Mouse (Mus musculus) cortical plate, adult 2 months (tissue): ENCODE data around the gene Gstk1.

ENCODE experiments used
- CTCF ChIP-seq: fragments of 200-500 bp; IDR thresholded peaks from 2 replicates; pipeline ENCODE4 v1.5.1; 2011; ENCODE audit warnings: mild to moderate bottlenecking, control low read depth, low read length; ENCODE audit not compliant: insufficient read depth; ENCODE audit errors: extremely low read depth
- POLR2A ChIP-seq: fragments of 200-500 bp; IDR thresholded peaks from 2 replicates; pipeline ENCODE4 v1.6.1; 2011; ENCODE audit warnings: mild to moderate bottlenecking, low read length, control low read depth; ENCODE audit not compliant: insufficient read depth; ENCODE audit errors: extremely low read depth

- TF ChIP-seq CTCF (no peak), POLR2A (no peak)
These were observed 4.3 kb upstream of the Gstk1 start for GRCm38 (mm10) chr6:42241311-42242045.
